Mouse (Mus musculus) right cerebral cortex, postnatal 4 days (tissue): ENCODE results near the gene Tbxa2r.

Source experiments
- DNase-seq: peaks from one replicate; pipeline ENCODE4 v3.0.0-alpha.2; 2022

The Tbxa2r gene

DNA sequence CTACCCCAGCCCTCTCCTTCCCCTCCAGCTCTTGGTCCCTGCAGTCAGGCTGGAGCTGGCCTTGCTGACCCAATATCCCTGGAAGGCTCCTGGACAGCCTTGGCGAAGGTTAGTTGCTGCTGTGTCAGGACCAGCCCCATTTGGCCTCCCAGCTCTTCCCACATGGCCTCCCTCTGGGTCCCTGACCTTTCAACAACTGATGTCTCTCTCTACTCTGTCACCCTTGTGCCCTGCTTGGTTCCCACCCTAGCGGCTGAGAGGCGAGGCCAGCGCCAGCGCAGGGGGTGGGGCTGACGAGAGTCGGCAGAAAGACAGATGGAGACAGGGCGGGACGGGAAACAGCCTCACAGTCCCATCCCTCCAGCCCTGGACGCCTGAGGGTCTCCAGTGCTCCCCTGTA lies at the start of gene Tbxa2r:
Gene Tbxa2r, plus strand, starts transcription at position 346 of the 400 bp plus-strand sequence.
- DNase-seq, result no peak

- DNase-seq, result no peak
Observed at GRCm38 (mm10) chr10:81279496-81279895, 49.0 kb upstream of the Tbxa2r start.

GRCm38 (mm10) chr10:81284189-81284588 lies 44.3 kb upstream of the Tbxa2r start:
- DNase-seq, result no peak

GRCm38 (mm10) chr10:81284719-81285118 lies 43.8 kb upstream of the Tbxa2r start:
- DNase-seq, result no peak

GRCm38 (mm10) chr10:81285694-81286450 lies 42.7 kb upstream of the Tbxa2r start:
- peak; percentile 91 for DNase-seq

DNA sequence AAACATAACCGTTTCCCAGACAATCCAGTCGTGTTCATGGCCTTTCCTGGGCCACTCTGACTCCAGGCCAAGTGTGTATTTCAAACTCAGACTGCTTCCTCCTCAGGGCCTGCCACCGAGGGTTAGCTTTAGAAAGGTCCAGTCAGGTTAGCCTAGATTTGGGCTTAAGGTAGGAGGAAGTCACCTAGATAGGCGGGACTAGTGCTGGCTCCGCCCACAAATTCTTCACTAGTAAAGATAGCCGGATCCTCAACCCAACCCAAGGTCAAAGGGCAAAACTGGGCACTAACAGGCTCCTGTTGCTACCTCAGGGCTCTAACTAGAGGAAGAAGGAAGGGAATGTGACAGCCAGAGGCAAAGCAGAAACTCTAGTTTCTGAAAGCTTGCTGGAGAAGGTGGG lies 41.9 kb upstream of the Tbxa2r start:
- no peak for DNase-seq

GRCm38 (mm10) chr10:81287513-81288157 lies 40.9 kb upstream of the Tbxa2r start:
- DNase-seq, result peak; percentile 56

- peak; percentile 64 for DNase-seq
Observed at GRCm38 (mm10) chr10:81288601-81289000, 39.9 kb upstream of the Tbxa2r start.

- peak; percentile 71 for DNase-seq
Observed at GRCm38 (mm10) chr10:81289278-81289677, 39.3 kb upstream of the Tbxa2r start.

GRCm38 (mm10) chr10:81289811-81290210 lies 38.7 kb upstream of the Tbxa2r start:
- no peak for DNase-seq

DNA sequence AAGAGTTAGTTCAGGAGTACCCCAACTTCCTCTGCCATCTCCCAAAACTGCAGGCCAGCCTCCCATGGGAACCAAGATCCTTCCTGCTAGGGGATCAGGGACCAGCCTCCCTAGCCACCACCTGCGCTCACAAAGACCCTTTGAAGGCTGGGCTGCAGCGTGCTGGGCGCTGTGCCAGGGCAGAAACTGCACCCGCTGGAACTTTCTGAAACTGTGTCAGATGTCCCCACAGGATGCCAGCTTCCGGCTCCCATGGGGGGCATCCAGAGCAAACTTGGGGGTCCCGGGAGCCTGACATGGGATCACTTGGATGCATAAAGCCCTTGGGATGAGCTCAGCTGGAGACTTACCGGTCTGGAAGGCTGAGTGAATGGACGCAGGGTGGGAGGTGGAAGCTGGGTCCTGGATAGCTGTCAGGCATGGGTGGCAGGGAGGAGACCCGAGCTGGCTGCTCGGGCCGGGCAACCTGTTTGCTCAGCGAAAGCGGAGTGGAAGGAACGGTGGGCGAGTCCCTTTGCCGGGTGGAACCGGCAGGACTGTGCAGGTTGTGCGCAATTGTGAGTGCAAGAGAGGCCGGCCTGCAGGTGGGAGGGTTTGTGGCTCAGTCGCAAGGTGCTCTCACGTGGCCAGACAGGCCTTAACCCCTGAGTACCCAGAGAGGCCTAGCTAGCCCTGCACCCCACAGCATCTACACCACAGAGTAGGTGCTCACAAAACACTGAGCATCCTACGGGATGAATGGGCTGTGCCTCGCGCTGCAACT lies 37.7 kb upstream of the Tbxa2r start:
- peak; percentile 44 for DNase-seq

GRCm38 (mm10) chr10:81291511-81292104 lies 36.9 kb upstream of the Tbxa2r start, which contains the start of gene Tjp3:
Gene Tjp3 (minus strand): TSS chr10:81291581.
- DNase-seq, result no peak

DNA sequence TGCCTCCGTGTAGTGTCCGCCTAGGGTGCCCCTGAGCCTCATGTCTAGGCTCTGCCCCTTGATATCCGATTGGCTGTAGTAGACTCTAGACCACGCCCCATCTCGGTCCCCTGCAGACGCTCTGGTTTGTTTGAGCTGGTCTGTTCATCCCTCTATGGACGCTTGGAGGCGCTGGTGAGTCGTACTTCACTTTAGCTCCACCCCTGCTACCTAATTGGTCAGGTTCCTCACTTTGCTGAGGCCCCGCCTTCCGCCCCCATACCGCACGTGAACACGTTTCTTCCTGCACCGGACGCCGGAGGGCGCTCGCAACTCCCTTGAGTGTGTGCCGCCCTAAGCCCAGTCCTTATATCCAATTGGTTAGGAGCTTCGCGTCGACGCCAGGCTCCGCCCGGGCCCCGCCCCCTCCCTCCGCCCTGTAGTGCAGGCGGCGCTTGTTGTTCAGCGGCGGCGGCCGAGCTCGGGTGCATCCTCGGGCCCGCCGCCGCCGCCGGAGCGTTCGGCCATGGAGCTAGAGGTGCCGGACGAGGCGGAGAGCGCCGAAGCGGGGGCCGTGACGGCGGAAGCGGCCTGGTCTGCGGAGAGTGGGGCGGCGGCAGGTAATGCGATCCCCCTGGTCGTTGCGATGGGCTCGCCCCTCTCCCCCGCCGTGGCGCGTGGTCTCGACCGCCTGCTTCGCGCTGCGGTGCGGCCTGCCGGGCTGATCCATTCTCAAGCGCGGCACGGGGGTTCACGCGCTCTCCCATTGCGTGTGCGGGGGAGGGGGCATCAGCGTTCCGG lies 35.8 kb upstream of the Tbxa2r start, which contains the start of gene Pip5k1c:
Gene Pip5k1c, plus strand, starts transcription at position 410 of the 780 bp plus-strand sequence.
- DNase-seq, result peak; percentile 99

DNA sequence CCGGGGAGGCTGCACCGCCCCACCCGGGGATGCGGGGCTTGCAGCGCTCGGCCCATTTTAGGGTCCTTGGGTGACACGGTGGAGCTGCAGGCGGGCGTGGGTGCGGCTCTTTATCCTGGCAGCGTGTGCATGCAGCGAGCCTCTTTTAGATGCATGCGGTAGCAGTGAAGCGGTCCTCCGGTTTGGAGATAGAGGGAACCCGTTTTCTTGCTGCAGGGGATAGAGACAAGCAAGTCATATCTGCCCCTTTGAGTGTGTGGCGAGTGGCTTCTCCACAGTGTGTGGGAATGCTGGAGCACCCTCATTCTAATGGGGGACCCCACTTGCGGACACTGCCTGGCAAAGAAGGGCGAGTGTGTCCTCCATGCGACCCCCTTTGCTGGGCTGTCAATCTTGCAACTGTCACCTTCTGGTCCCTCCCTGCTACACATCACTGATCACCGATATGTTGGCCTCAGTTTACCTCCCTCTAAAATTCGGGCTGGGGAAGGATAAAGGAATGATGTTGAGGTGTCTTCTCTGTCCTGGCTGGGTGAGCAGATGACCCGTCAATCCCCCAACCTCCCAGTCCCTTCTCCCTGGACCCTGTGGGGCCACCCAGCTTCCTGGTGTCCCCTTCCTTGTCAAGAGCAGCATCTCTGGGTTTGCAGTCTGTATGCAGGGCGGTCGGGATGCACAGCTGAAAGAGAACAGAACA lies 35.0 kb upstream of the Tbxa2r start:
- DNase-seq, result no peak

DNA sequence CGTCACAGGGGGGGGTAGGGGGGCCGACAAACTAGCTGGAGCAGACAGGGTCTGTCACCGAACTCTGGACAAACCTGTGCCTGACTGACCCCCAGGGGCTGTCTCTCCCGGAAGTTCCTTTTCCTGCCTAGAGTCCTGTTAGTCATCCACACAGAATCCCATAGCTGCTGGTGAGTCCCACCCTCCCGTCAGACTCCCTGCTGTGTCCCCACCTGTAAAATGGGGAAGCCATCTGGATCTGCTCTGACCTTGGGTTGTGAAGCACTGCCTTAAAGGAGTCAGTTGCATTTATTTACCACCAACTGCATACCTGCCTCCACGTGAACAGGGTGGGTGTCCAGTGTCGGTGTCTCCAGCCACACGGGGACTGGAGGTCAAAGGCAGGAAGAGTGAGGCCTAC lies 34.1 kb upstream of the Tbxa2r start:
- no peak for DNase-seq

GRCm38 (mm10) chr10:81295185-81295584 lies 33.3 kb upstream of the Tbxa2r start:
- DNase-seq, result no peak

DNA sequence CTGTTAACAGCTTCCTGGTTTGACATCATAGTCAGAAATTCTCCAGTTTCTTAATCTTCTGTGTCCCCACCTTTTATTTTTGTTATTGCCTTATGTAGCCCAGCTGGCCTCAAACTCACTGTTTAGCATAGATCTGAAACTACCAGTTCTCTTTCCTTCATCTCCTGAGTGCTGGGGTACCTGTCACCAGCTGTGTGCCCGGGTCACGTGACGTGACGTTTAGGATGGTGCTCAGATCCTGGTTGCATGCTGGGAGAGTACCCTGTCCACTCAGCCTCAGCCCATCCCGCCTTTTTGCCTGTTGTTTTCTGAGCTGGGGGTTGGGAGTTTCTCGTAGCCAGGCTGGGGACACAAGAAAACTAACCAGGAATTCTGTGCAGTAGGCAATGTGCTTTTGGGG lies 31.3 kb upstream of the Tbxa2r start:
- DNase-seq, result no peak

DNA sequence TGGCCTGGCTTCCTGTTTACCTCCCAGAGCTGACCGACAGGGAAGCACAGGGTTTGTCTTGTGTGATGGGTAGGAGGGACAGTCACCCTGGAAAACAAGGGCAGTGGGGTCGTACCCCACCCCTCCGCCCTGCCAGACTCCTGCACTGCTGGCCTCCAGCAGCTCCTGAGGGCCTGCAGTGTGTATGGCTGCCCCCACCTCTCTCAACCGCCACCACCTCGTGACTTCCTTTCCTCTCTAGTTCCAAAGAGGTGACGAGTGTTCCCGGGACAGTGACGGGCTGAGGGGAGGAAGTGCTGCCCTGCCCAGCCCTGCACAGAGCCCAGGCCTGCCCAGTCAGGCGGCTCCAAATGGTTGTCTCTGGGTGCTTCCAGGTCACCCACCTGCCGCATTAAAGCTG lies 30.7 kb upstream of the Tbxa2r start:
- no peak for DNase-seq

DNA sequence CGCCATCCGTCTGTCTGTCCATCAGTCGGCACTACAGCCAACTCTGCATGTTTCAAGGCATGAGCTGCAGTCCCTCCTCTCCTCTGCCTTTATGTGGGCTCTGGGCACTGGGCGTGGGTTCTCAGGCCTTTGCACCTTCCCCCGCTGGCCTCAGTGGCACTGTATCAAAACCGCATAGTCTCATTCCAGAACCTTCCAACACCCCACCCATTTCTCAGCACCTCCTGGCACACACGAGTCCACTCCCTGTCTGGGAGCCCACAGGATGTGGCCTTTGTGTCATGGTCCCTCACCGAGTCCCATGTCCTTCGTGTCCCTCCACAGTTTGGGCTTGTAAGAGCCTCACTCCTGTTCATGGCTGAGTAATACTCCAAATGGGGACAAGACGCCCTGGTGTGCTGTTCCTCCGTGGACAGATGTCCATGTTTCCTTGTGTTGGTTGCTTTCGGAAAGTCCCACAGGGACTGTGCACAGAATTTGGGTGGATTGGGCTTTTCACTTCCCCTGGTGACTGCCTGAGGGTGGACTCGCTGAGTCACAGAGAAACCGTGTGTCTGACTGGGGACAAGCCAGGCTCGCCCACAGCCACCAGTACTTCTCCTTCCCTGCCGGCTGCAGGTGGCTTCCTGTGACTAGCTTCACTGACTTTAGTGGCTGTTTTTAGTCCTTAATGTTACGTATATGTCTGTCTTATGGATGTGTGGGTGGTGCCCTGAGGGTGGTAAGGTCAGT lies 30.0 kb upstream of the Tbxa2r start:
- no peak for DNase-seq

- DNase-seq, result no peak
Observed at GRCm38 (mm10) chr10:81299585-81300351, 28.8 kb upstream of the Tbxa2r start.
